Mouse (Mus musculus) retina, adult 2 months (tissue): ENCODE results near the gene Rab10.

Experiments used
- DNase-seq: peaks from one replicate; pipeline ENCODE4 v3.0.0-alpha.2; 2012; ENCODE audit warnings: low read depth, low spot score

Gene Rab10

DNA sequence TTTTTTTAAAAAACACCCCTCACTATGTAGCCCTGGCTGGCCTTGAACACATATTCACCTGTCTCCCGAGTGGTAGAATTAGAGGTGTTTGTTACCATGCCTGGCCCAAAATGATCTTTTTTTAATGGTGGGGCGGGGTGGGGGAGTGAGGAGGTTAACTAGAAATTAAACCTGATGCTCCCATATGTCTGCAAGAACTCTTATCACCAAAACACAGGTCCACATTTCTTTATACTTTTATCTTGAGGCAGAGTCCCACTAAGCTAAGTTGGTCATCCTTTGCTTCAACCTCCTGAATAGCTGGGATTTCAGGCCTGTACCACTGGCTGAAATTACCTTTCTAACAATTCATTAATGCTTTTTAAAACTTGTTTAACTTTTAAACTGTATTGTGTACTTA, 13.7 kb downstream of the Rab10 start:
- no peak for DNase-seq

DNA sequence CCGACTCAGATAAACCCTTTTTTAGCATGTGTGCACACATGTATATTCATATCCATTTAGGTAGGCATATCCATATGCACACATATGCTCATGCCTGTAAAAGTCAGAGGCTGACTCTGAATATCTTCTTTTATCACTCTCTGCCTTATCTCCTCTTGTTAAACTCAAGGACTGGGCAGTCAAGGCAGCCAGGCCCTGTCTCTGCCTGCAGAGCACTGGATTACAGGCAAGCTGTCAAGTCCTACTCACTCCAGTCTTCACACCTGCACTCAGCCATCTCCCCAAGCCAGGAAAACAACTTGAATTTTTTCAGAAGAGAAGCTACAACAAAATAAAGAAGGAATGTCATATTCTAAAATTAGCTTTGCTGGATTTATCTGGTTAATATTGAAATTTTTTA, 17.9 kb downstream of the Rab10 start:
- DNase-seq, result no peak

DNA sequence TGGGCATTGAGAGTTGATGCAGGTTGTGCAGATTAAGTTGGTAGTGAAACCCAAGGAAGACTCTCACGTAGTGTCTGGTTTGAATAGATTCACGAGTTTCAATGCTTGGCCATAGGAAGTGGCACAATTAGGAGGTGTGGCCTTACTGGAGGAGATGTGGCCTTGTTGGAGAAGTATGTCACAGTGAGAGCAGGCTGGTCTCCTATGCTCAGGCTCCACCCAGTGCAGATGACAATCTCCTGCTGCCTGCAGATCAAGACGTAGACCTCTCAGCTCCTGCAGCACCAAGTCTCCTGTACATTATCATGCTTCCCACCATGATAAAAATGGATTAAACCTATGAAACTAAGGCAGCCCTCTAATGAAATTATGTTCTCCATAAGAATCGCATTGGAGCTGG, 18.7 kb downstream of the Rab10 start:
- DNase-seq, result no peak

DNA sequence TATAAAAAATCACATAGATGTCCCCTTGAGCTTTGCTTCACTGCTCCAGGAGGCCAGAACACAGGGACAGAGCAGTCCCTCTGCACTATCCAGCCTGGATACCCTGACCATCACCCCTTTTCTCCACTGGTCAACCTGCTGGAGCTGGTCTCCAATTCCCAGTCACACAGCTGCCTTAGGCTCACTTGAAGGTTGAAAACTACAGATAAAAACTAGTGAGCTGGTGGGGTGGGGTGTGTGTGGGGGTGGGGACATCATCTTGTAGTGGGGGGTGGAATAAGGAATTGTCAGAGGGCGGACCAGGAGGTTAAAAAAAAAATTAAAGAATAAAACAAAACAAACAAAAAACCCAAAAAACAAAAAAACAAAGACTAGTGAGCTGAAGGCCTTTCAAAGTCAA, 21.3 kb downstream of the Rab10 start:
- DNase-seq, result no peak

DNA sequence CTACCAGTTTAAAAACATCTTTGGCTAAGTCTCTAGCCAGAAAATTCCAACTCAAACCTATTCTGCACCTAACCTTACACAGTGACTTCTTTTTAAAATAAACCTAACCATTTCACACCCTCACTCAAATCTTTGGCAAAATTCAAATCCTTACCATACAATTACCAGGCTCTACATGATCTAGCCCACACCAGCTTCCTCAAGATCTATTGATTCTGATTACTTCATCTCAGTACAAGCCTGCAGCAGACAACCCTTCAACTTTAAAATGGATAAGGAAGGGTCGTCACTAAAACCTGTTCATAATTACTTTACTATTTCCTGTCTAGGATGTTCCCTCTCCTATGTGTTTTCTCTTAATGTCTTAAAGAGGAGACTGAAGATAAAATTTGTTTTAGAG, 23.9 kb downstream of the Rab10 start:
- no peak for DNase-seq

DNA sequence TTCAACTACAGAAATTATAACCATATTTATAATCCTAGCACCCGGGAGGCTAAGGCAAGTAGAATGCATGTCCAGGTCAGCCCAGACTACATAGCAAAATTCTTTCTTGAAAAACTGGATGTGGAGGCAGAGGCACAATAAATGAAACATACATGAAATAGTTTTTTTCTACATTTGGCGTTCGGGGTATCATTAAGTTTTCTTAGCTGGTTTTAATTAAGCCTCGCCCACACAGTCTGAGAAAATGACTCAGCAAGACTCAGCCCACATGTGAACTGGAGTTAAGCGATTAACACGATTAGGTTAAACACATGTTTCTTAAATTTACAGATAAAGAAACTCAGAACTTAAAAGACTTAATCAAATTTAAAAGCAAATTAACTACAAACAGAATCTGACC, 24.4 kb downstream of the Rab10 start:
- DNase-seq, result no peak

DNA sequence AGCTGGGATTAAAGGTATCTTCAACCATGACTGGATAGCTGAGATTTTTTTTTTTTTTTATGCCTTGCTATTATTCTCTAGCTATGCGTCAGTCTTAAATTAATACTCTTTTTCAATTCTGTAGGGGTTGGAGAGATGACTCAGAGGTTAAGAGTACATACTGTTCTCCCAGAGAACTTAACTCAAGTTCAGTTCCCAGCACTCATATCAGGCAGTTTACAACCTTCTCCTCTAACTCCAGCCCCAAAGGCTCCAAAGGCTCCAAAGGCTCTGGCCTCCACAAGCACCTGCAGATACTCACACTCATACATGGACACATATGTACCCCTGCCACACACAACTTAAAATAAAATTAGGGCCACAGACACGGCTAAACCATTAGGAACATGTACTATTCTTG, 25.3 kb downstream of the Rab10 start:
- DNase-seq, result no peak

DNA sequence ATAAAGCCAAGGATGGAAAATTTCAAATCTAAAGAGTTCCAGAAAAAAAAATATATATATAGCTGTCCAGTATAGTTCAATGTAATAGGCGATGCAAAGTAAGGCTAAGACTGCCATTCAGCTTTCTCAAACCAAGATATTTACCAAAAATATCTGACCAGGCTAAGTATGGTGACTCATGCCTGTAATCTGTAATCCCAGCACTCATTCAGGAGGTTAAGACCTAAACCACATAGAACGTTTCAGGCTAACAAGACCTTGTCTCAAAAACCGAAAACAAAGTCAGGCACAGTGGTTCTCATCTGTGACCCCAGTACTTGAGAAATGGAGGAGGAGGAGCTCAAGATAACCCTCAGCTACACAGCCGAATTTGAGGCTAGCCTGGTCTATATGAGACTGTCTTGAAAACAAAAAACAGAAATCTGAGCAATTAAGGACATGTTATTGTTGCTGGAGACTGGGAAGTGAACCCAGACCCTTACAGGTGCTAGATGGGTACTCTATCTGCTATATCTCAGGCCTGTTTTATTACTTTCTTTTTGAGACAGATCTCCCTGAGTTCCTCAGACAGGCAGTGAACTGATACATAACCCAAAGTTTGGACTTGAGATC, 25.8 kb downstream of the Rab10 start:
- DNase-seq, result no peak

DNA sequence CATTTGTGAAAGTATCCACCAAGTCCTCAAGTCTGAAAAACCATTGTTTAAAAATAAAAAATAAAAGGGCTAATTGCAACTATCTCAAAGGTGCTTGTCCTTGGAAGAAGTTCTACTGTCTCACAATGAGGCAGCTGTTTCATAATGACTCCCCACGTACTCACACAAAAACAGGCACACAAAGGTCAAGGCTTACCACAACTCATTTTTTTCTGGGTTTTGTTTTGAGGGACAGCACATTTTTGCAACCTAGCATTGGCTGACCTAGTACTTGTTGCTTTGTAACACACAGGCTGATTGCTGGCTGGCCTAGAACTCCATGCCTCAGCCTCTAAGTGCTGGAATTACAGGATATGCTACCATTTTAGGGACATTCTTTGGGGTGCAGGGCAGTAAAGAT, 26.8 kb downstream of the Rab10 start:
- DNase-seq, result no peak

DNA sequence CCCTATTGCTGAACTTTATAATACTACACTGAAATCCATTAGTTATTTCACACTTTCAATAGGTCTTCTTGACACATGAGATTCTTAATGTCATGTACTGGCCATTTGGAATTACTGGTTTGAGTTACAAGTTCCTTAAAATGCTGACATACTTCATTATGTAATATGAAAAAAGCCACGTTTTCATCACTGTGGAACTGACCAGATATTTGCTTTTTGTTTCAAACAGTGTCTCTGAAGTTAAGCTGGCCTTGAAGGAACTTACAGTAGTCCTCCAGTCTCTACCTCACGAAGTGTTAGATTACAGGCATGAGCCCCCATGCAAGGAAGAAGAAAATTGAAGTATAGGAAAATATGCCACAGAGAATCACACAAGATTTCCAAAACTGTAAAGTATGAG, 27.2 kb downstream of the Rab10 start:
- DNase-seq, result no peak

DNA sequence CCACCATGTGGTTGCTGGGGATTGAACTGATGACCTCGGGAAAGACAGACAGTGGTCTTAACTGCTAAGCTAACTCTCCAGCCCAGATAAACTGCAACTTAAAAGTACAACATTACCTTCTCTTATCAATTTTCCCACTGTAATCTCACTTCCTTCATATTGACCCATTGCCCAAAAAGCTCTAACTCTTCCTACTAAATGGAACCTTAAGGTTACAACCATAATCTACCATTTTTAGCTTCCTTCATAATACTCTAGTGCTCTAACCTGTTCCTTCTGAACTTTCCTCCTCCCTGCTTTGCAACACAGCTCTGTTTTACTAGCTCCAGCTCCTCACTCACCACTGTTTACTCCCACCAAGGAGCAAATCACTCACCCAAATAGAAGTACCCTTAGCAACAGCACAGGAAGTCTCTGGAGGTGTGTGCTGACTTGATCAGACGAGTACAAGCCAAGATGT, 30.9 kb downstream of the Rab10 start:
- no peak for DNase-seq

DNA sequence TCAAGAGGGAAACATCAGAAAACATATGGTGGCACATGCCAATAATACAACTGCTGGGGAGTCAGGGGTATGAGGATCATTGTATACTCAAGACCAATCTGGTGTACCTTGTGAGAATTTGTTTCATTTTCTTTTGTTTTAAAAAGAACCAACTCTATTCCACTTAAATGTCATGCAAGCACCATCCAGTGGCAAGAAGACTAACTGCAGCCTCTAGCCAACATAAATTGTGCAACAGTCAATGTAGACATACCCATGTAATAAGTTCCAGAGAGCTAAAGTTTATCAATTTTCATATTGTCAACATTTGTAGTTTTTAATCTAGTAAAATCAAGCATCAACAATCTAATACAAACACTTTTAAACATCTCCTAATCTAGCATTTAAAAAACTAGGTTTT, 39.0 kb downstream of the Rab10 start:
- DNase-seq, result no peak

DNA sequence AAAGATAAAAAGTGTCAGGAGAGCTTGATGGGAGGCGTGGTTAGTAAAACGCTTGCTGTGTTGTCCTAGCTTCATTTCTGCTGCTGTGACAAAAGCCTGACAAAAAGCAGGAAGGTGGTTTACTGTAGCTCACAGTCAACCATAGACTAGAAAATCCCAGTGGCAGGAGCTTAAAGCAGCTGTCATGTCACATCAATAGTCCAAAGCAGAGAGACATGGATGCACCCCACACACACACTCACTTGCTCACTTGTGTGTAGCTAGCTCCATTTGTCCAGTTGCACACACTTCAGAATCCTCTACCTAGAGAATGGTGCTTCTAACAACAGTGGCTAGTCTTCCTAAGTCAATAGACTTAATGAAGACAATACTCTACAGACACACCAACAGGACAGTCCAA, 42.4 kb downstream of the Rab10 start:
- no peak for DNase-seq

DNA sequence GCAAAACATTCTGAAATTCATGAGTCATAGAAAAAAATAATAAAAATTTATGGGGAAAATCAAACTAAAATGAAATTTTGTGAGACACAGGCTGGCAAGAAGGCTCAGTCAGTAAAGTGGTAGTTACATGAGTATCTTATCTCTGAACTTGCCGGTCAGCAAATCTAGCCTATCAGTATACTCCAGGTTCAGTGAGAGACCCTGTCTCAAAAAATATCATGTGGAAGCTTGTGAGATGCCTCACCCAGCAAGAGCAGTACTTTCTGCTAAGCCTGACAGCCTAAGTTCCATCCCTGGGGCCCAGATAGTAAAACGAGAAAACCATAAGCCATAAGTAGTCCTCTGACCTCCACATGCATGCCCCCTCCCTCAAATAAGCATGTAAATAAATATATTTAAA, 44.6 kb downstream of the Rab10 start:
- no peak for DNase-seq

DNA sequence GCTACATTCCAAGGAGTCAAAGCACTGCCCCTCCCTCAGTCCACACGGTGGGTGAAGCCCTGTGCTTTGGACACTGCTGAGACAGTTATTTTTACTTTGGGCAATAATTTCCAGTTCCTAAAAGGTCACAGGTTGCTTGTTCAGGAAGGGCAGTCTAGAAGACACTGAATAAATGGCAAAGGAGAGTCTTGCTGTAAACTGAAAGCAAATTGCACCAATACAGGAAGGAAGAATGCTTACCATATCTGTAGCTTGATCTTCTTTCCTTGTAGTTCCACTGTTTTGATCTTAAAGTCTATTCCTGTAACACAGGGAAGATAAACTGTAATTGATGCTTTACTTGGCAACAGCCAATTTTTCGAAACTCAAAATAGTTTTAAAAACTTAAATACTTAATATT, 45.3 kb downstream of the Rab10 start:
- DNase-seq, result no peak

DNA sequence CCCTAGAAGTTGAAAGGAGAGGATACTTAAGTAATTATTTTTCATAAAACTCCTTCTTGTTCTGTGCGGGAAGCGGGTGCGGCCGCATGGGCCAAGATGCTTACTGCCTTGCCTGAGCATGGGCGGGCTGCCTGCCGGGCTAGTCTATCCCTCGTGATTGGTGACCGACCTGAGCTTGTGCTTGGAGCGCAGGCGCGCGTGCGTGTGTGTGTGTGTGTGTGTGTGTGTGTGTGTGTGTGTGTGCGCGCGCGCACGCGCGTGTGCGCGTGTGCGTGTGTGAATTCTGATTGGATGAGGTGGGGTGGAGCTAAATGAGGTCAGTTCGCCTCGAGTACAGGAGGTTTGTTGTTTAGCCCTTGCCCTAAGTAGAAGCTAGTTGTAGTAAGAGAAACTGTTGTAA, 48.2 kb downstream of the Rab10 start:
- DNase-seq, result no peak

DNA sequence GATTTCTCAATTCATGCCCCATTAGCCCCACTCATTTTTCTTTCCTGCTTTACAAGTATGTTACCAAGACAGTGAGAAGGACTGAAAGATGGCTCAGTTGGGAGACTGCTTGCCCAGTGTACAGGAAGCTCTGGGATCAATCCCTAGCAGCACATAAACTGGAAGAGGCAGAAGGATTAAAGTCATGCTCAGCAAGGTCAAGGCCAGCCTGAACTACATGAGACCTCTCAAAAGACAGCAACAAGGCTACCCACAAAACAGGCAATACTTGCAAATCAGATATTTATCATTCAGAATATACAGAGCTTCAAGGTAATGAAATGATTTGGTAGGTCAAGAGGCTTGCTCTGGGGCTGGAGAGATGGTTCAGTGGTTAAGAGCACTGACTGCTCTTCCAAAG, 53.8 kb downstream of the Rab10 start:
- no peak for DNase-seq

DNA sequence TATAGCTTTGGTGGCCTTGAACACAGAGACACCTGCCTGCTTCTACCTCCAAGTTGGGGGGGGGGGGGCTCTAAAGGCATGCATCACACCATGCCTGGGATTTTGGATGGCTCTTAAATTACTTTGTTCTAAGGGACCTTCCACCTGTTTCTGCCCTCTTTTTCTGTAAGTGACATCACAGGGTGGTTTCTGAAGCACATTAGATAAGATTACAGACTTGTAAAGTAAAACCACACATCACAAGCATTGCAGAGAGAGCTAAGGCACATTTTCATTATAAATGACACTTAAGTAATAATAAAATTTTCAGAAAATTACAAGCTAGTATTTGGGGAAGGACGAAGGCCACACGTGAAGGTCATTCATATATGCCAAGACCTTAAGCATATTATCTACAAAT, 54.3 kb downstream of the Rab10 start:
- DNase-seq, result no peak

DNA sequence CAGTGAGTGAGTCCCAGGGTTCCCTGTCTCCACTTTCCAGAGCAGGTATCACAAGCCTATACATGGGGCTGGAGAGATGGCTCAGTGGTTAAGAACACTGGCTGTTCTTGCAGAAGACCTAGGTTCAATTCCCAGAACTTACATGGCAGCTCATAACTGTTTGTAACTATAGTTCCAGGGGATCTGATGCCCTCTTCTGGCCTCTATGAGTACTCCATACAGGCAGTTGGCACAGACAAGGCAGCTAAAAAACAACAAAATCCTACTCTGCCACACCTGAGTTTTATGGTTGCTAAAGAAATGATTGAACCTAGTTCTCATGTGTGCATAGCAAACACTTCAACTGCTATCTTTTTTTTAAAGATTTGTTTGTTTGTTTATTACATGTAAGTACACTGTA, 56.2 kb downstream of the Rab10 start:
- DNase-seq, result no peak

DNA sequence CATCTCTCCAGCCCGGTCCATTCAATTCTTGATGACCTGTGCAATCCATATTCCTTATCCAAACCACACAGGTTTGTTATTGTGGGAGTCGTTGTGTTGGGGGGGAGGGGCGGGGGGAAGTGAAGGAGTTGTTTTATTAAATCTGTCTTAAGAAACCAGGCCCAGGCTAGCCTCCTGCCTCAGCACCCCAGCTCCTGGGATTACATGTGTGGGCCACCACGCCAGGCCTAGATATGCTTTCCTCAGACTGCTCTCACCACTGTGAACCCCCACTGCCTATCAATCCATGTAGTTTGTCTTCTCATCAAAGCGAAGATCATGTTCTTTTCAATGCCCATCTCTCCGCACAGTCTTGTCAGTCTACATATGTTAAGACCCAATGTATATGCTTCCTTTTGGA, 63.7 kb downstream of the Rab10 start:
- DNase-seq, result no peak

DNA sequence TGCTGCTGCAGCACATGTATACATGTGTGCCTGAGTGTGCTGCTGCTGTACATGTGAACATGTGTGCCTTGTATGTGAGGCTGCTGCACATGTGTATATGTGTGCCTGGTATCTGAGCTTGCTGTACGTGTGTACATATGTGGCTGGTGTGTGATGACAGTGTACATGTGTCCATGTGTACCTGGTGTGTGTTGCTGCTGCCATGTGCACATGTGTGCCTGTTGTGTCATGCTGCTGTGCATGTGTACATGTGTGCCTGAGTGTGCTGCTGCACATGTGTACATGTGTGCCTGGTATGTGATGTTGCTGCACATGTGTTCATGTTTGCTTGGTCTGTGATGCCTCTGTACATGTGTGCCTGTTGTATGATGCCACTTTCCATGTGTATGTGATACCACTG, 70.2 kb downstream of the Rab10 start:
- DNase-seq, result no peak

DNA sequence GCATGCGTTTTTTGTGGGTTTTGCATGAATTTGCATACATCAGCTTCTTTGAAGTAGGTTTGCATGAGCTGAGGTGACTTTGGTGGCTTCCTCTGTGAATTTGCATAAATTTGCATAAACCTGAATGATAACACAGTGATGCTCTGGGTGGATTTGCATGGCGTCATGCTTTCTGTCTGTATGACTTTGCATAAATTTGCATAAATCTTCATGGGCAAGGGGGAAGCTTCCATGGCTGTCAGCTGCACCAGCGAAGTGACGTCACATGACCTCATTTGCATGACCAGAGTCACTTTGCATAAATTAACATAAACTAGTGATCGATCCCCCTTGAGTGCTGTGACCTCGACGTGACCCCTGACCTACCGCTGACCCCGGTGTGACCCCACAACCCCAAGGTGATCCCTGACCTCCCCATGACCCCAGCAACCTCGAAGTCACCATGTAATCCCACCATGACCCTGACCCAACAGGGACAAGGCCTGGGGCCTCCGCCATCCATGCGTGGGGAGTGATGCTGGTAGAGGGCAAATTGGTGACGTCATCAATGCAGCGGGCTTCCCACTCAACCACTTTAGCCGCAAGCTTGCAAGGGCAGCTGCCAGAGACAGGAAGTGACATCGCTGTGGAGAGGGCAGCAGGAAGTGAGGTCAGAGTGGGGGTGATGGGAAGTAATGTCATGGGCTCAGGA, 71.3 kb downstream of the Rab10 start:
- no peak for DNase-seq

DNA sequence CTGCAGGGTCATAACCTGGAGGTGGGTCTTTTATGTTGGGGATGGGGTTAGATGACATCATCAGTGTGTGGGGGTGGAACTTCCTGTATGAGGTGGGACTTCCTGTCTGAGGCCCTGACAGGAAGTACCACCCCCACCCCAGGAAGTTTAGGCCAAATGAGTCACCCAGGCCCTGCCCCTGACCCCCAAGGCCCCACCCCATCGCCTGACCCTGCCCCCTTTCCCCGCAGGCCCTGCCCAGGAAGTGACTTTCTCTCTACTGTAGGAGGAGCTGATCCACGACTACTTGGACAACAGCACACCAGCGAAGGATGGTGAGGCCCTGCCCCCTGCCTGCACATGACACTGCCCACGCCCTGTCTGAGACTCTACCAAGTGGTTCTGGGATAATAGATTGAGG, 72.0 kb downstream of the Rab10 start:
- no peak for DNase-seq
